Mouse (Mus musculus): ENCODE measurements around the gene Anks1b.

DNA sequence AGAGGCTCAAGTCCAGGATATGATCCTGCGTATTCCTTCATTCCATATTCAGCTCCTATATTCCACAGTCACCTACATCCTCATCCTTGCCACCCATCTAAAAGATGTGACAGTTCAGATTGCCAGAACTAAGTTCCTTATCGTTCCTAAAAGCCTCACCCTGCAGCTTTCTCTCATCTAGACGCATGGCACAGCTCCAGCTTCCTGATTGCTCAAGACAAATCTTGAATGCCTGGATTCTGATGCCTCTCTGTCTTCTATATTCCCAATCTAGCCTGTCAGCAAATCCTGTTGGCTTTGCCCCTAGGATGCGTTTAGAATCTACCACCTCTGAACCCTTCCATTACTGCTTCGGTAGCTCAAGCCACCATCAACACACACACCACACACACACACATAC is 886.6 kb downstream of the Anks1b start:
- TF ChIP-seq CTCF (IDR thresholded peaks at IDR 0.05): no peak
- no peak for TF ChIP-seq EP300 (IDR thresholded peaks at IDR 0.05)

All from lung, postnatal 0 days (tissue).